Mouse (Mus musculus): ENCODE results near the gene Agps.

GRCm38 (mm10) chr2:75847708-75848107 is 15.7 kb downstream of the Agps start:
- TF ChIP-seq CTCF (IDR thresholded peaks at IDR 0.05; ENCODE audit: low read depth, low read length) (no peak), GATA1 (IDR thresholded peaks at IDR 0.05; ENCODE audit: borderline replicate concordance, low read length) (no peak), POLR2AphosphoS5 (IDR thresholded peaks at IDR 0.05; ENCODE audit: insufficient replicate concordance, low read depth, low read length) (no peak), TAL1 (conservative IDR thresholded peaks at IDR 0.05; ENCODE audit: low read depth, low read length) (no peak), GATA2 (IDR thresholded peaks at IDR 0.05; ENCODE audit: borderline replicate concordance, low read depth, low read length) (no peak)
